Comparison of ENCODE assay signal across 8 mouse cellular contexts in the genomic region with DNA sequence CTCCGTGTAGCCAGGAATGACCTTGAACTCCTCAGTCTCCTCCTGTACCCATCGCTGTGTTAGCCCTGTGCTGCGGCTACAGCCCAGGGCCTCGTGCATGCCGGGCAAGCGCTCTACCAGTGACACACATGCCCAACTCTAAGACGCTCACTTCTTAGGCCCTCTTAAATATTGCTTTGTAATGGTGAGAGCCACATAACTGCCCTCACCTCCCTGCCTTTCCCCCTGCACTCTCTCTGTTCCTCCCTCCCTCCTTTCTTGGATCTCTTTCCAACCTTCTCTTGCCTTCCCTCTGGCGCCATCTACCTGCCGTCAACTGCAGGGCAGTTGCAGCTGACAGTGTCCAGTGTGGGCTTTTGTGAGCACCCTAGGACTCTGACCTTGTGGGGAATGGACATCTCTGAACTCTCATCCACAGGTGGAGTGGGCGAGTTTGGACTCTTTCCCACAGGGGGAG. TPM values are rescaled to one million over a fixed set of nuclear protein-coding genes. Genes with fewer than 3 reads are reported as not detected.
A peak's percentile ranks its signal among the peaks of the same experiment; 100 is the strongest.
DNase-seq lines count a peak whose midpoint lies in the region; ATAC-seq and TF ChIP-seq lines count a peak whose summit lies in the region.

No protein-coding gene starts in this region.

- H3K9ac ChIP-seq in CH12.LX (ENCODE audit: insufficient read depth, low read depth), result no peak overlapping the region
- H3K9ac ChIP-seq in forebrain, embryonic 14.5 days (ENCODE audit: low read length), result no peak overlapping the region
- no peak overlapping the region for H3K9ac ChIP-seq in liver, postnatal 0 days (replicated peaks)
- no peak overlapping the region for H3K9ac ChIP-seq in neural tube, embryonic 13.5 days

- H3K9me3 ChIP-seq in CH12.LX (replicated peaks; ENCODE audit: low read length), result peaks cover 7% of the 10 kb centered on the region
- H3K9me3 ChIP-seq in forebrain, embryonic 14.5 days (replicated peaks; ENCODE audit: control insufficient read depth, low read length), result no peaks in the 10 kb centered on the region
- H3K9me3 ChIP-seq in liver, postnatal 0 days (ENCODE audit: low read length), result no peaks in the 10 kb centered on the region
- H3K9me3 ChIP-seq in neural tube, embryonic 13.5 days, result no peaks in the 10 kb centered on the region

- no peak overlapping the region for H3K27ac ChIP-seq in CH12.LX (ENCODE audit: insufficient read depth, low read depth)
- no peak overlapping the region for H3K27ac ChIP-seq in forebrain, embryonic 14.5 days (ENCODE audit: low read depth, low read length)
- H3K27ac ChIP-seq in liver, postnatal 0 days (ENCODE audit: low read depth), result no peak overlapping the region
- H3K27ac ChIP-seq in neural tube, embryonic 13.5 days (replicated peaks), result no peak overlapping the region

- H3K36me3 ChIP-seq in CH12.LX (replicated peaks in 1 of 2; ENCODE audit: control insufficient read depth in 1 of 2, insufficient read depth in 1 of 2, low read length in 1 of 2), result no peaks in the 10 kb centered on the region
- no peaks in the 10 kb centered on the region for H3K36me3 ChIP-seq in forebrain, embryonic 14.5 days (ENCODE audit: control insufficient read depth, insufficient read depth, low read length)
- H3K36me3 ChIP-seq in liver, postnatal 0 days (replicated peaks; ENCODE audit: insufficient read depth, low read length), result no peaks in the 10 kb centered on the region
- H3K36me3 ChIP-seq in neural tube, embryonic 13.5 days, result no peaks in the 10 kb centered on the region

- DNase-seq in CH12.LX (ENCODE audit: extremely low read depth), result peak; percentile 72
- DNase-seq in forebrain, embryonic 14.5 days (ENCODE audit: low spot score), result peak; percentile 77
- peak; percentile 38 for DNase-seq in heart, postnatal 25 days (ENCODE audit: low spot score)
- DNase-seq in layer of hippocampus, adult 11-12 months (ENCODE audit: low spot score), result peak; percentile 75
- DNase-seq in liver, postnatal 0 days, result peak; percentile 87
- peak; percentile 17 for DNase-seq in telencephalon, adult 2 months (ENCODE audit: low read depth, low spot score)

- peak; percentile 56; the same call in 1 of the 2 replicates for ATAC-seq in cerebellum, adult (ENCODE audit: insufficient number of reproducible peaks, low FRiP score, low TSS enrichment)
- ATAC-seq in forebrain, embryonic 14.5 days, result peak; percentile 48; the same call in 1 of the 2 replicates
- ATAC-seq in liver, postnatal 0 days, result peak; percentile 78
- ATAC-seq in neural tube, embryonic 13.5 days (ENCODE audit: low read depth), result peak; percentile 69; the same call in 1 of the 2 replicates

- TF ChIP-seq CTCF in CH12.LX (conservative IDR thresholded peaks at IDR 0.05 in 1 of 2, IDR thresholded peaks at IDR 0.05 in 1 of 2; ENCODE audit: low read depth in 2 of 2, low read length in 2 of 2), result peak; percentile 48 to 93; a peak in 3 of 4 replicates
- TF ChIP-seq CTCF in liver, postnatal 0 days (IDR thresholded peaks at IDR 0.05; ENCODE audit: low read depth), result peak; percentile 99

- H3K79me2 ChIP-seq in CH12.LX (replicated peaks; ENCODE audit: control insufficient read depth, extremely low read depth, insufficient read depth, poor library complexity, severe bottlenecking), result no peaks in the 10 kb centered on the region

- in situ Hi-C loops in CH12.LX (cut with MboI; ENCODE audit: low pct_ligation_motif_present, low pct_unique_long_range_greater_than_20kb, low sequenced_read_pairs), result loop anchor here (5.0 to 25.0 kb wide), 4 partner anchors 34 to 594 kb away; no protein-coding TSS in a partner anchor

- no peak overlapping the region for H3K4me2 ChIP-seq in CH12.LX (ENCODE audit: insufficient read depth, low read depth, poor library complexity, severe bottlenecking)
- no peak overlapping the region for H3K4me2 ChIP-seq in forebrain, embryonic 14.5 days (ENCODE audit: low read length)
- H3K4me2 ChIP-seq in liver, postnatal 0 days (ENCODE audit: low read depth, low read length), result no peak overlapping the region
- no peak overlapping the region for H3K4me2 ChIP-seq in neural tube, embryonic 13.5 days

- intact Hi-C loops in heart, postnatal 25 days (cut with DNase I), result loop anchor here (2.0 to 10.0 kb wide), 2 partner anchors 56 to 82 kb away; partner anchors contain the start of gene Rbm38

- TF ChIP-seq EP300 in CH12.LX (IDR thresholded peaks at IDR 0.05; ENCODE audit: low read length), result no peak
- no peak for TF ChIP-seq EP300 in liver, postnatal 0 days (IDR thresholded peaks at IDR 0.05; ENCODE audit: low read depth)

- no peak overlapping the region for H3K4me3 ChIP-seq in CH12.LX (replicated peaks in 1 of 3; ENCODE audit: low read depth in 2 of 3, low read length in 2 of 3, poor library complexity in 1 of 3)
- H3K4me3 ChIP-seq in forebrain, embryonic 14.5 days (ENCODE audit: low read depth, low read length), result no peak overlapping the region
- no peak overlapping the region for H3K4me3 ChIP-seq in liver, postnatal 0 days (ENCODE audit: low read depth, low read length)
- no peak overlapping the region for H3K4me3 ChIP-seq in neural tube, embryonic 13.5 days

- peak; percentile 90 for TF ChIP-seq RAD21 in CH12.LX (IDR thresholded peaks at IDR 0.05; ENCODE audit: low read depth, low read length)

- H3K27me3 ChIP-seq in CH12.LX (replicated peaks), result peaks cover 8% of the 10 kb centered on the region
- H3K27me3 ChIP-seq in forebrain, embryonic 14.5 days (replicated peaks; ENCODE audit: control insufficient read depth, insufficient read depth, low read length), result no peaks in the 10 kb centered on the region
- H3K27me3 ChIP-seq in liver, postnatal 0 days (ENCODE audit: insufficient read depth, low read length), result no peaks in the 10 kb centered on the region
- H3K27me3 ChIP-seq in neural tube, embryonic 13.5 days, result no peaks in the 10 kb centered on the region

- dilution Hi-C loops in CH12.LX (cut with MboI; ENCODE audit: extremely low pct_ligation_motif_present, extremely low pct_unique_long_range_greater_than_20kb, low sequenced_read_pairs), result no loop called here

- TF ChIP-seq POLR2A in CH12.LX (IDR thresholded peaks at IDR 0.05; ENCODE audit: low read depth, low read length), result no peak

- H3K4me1 ChIP-seq in CH12.LX (ENCODE audit: control insufficient read depth in 1 of 2, insufficient read depth in 2 of 2), result peaks cover 0 to 39% of the 10 kb centered on the region in 2 experiments; a peak in 2 of 4 replicates
- H3K4me1 ChIP-seq in forebrain, embryonic 14.5 days (ENCODE audit: control insufficient read depth, insufficient read depth, low read length), result no peaks in the 10 kb centered on the region
- H3K4me1 ChIP-seq in liver, postnatal 0 days (ENCODE audit: insufficient read depth), result peaks cover 10% of the 10 kb centered on the region; the same call in 1 of the 2 replicates
- 0 out of 2 replicates have a peak, but pooled peaks cover 6% of the 10 kb centered on the region for H3K4me1 ChIP-seq in neural tube, embryonic 13.5 days (replicated peaks)

- 33% methylated on average over 10 of the region's 10 CpGs for whole genome bisulfite sequencing in forebrain, embryonic 14.5 days
- WGBS in liver, postnatal 0 days (ENCODE audit: insufficient replicate concordance), result 27% methylated on average over 10 of the region's 10 CpGs
- 36% methylated on average over 10 of the region's 10 CpGs for WGBS in neural tube, embryonic 13.5 days

TF ChIP-seq in CH12.LX, 34 proteins besides CTCF, POLR2A, EP300 and RAD21 (continues in another document):
- TF ChIP-seq CHD1 (IDR thresholded peaks at IDR 0.05; ENCODE audit: low read depth, low read length), result no peak
- no peak for TF ChIP-seq TCF12 (IDR thresholded peaks at IDR 0.05; ENCODE audit: low read depth, low read length)
- TF ChIP-seq POLR2AphosphoS2 (IDR thresholded peaks at IDR 0.05; ENCODE audit: low read depth, low read length), result no peak
- 0 out of 2 replicates have a peak, but pooled peaks have one; percentile 53 for TF ChIP-seq MAZ (IDR thresholded peaks at IDR 0.05; ENCODE audit: low read depth, low read length)
- TF ChIP-seq MAFK (IDR thresholded peaks at IDR 0.05; ENCODE audit: insufficient replicate concordance, low read length), result no peak
- no peak for TF ChIP-seq KAT2A (IDR thresholded peaks at IDR 0.05; ENCODE audit: insufficient replicate concordance, low read length)
- TF ChIP-seq RCOR1 (conservative IDR thresholded peaks at IDR 0.05; ENCODE audit: low read depth, low read length), result no peak
- no peak for TF ChIP-seq MXI1 (IDR thresholded peaks at IDR 0.05; ENCODE audit: low read depth, low read length)
- no peak for TF ChIP-seq UBTF (IDR thresholded peaks at IDR 0.05; ENCODE audit: low read depth, low read length)
- TF ChIP-seq TBP (conservative IDR thresholded peaks at IDR 0.05; ENCODE audit: low read depth, low read length), result no peak
- TF ChIP-seq JUND (conservative IDR thresholded peaks at IDR 0.05; ENCODE audit: low read depth, low read length), result no peak
- no peak for TF ChIP-seq E2F4 (IDR thresholded peaks at IDR 0.05; ENCODE audit: insufficient replicate concordance, low read depth, low read length)
- peak; percentile 95 for TF ChIP-seq SMC3 (IDR thresholded peaks at IDR 0.05; ENCODE audit: low read depth, low read length)
- peak; percentile 29; the same call in 1 of the 2 replicates for TF ChIP-seq NELFE (IDR thresholded peaks at IDR 0.05; ENCODE audit: low read depth, low read length)
- TF ChIP-seq MEF2A (IDR thresholded peaks at IDR 0.05; ENCODE audit: borderline replicate concordance, low read depth, low read length), result no peak
- no peak for TF ChIP-seq USF1 (IDR thresholded peaks at IDR 0.05; ENCODE audit: low read depth, low read length)
- no peak for TF ChIP-seq BHLHE40 (IDR thresholded peaks at IDR 0.05; ENCODE audit: low read depth, low read length)
- no peak for TF ChIP-seq ZMIZ1 (IDR thresholded peaks at IDR 0.05; ENCODE audit: low read depth, low read length)
- TF ChIP-seq IRF4 (IDR thresholded peaks at IDR 0.05; ENCODE audit: low read depth, low read length), result 0 out of 2 replicates have a peak, but pooled peaks have one; percentile 20
- no peak for TF ChIP-seq GABPA (IDR thresholded peaks at IDR 0.05; ENCODE audit: insufficient replicate concordance, low read depth, low read length)
- TF ChIP-seq ZC3H11A (IDR thresholded peaks at IDR 0.05; ENCODE audit: low read depth, low read length), result peak; percentile 63
- no peak for TF ChIP-seq ZKSCAN1 (IDR thresholded peaks at IDR 0.05; ENCODE audit: borderline replicate concordance, low read depth, low read length)
- TF ChIP-seq MAX (IDR thresholded peaks at IDR 0.05; ENCODE audit: low read length), result no peak
- no peak for TF ChIP-seq CHD2 (IDR thresholded peaks at IDR 0.05; ENCODE audit: low read length)

RNA-seq across cellular contexts. Expression of gene Ctcfl, which starts 38.5 kb away (rescaled TPM):
- not detected in 2 replicates for total RNA-seq in CH12.LX (2012; rRNA removed)
- total RNA-seq in CH12.LX (2014; rRNA removed), result not detected in 2 replicates
- polyA plus RNA-seq in CH12.LX (2012; ENCODE audit: insufficient read length, low read depth), result 0.11 TPM in 1 of 2 replicates, not detected in the other
- polyA plus RNA-seq in forebrain, embryonic 14.5 days (2014; fragmentation: Nextera tagmentation; extraction: Ambion mirVana), result not detected in 2 replicates
- under 1 TPM; 0.14 to 0.18 TPM for total RNA-seq in heart, postnatal 25 days (2021)
- 0.21 and 0.25 TPM in 2 replicates for polyA plus RNA-seq in liver, postnatal 0 days (2015; fragmentation: Nextera tagmentation; extraction: Ambion mirVana)
- polyA plus RNA-seq in neural tube, embryonic 13.5 days (2015; fragmentation: Nextera tagmentation; extraction: Ambion mirVana), result 0.13 TPM in 1 of 2 replicates, not detected in the other

Comparison
In these comparisons a context has a peak if more than half of its experiments do, and no peak if none do; other contexts are left out.
1. DNase-seq: peak in every context shown above with its lines; median percentile 87 in liver, postnatal 0 days; 77 in forebrain, embryonic 14.5 days; 75 in layer of hippocampus, adult 11-12 months; 72 in CH12.LX; 38 in heart, postnatal 25 days; 17 in telencephalon, adult 2 months.